Mouse (Mus musculus): Measurements from ENCODE around the gene E330021D16Rik. TPM values are rescaled to one million over a fixed set of nuclear protein-coding genes. Genes with fewer than 3 reads are reported as not detected.

The E330021D16Rik gene
- polyA plus RNA-seq, 1 experiment from 2014 or later: 1.4 TPM

GRCm38 (mm10) chr6:136363313-136363712 is 52.1 kb downstream of the E330021D16Rik start:
- WGBS: 90% methylated on average over 8 of the region's 8 CpGs
- Histone ChIP-seq H3K4me3 (replicated peaks) (no peak overlapping the region), H3K27me3 (no peaks in the 10 kb centered on the region), H3K9ac (no peak overlapping the region), H3K27ac (no peak overlapping the region), H3K4me1 (no peaks in the 10 kb centered on the region), H3K4me2 (no peak overlapping the region), H3K9me3 (replicated peaks) (no peaks in the 10 kb centered on the region), H3K36me3 (no peaks in the 10 kb centered on the region)
- no peak for ATAC-seq (replicated peaks; ENCODE audit: low FRiP score)

- H3K27ac ChIP-seq: no peak overlapping the region
- no peaks in the 10 kb centered on the region for H3K36me3 ChIP-seq
- no peak overlapping the region for H3K4me3 ChIP-seq (replicated peaks)
- H3K27me3 ChIP-seq: 0 out of 2 replicates have a peak, but pooled peaks cover under 1% of the 10 kb centered on the region
- WGBS: 59% methylated on average over 5 of the region's 5 CpGs
- no peak for ATAC-seq (replicated peaks; ENCODE audit: low FRiP score)
- H3K4me1 ChIP-seq: no peaks in the 10 kb centered on the region
- no peak overlapping the region for H3K4me2 ChIP-seq
- H3K9me3 ChIP-seq (replicated peaks): no peaks in the 10 kb centered on the region
- no peak overlapping the region for H3K9ac ChIP-seq
These were observed 56.9 kb downstream of the E330021D16Rik start for GRCm38 (mm10) chr6:136358471-136358870.

- Histone ChIP-seq H3K4me2 (0 out of 2 replicates have a peak overlapping the region, but pooled peaks have one; percentile 22), H3K4me1 (0 out of 2 replicates have a peak, but pooled peaks cover 2% of the 10 kb centered on the region), H3K27me3 (0 out of 2 replicates have a peak, but pooled peaks cover 3% of the 10 kb centered on the region), H3K27ac (no peak overlapping the region), H3K9me3 (replicated peaks) (no peaks in the 10 kb centered on the region), H3K4me3 (replicated peaks) (no peak overlapping the region), H3K36me3 (no peaks in the 10 kb centered on the region), H3K9ac (no peak overlapping the region)
- 35% methylated on average over 11 of the region's 11 CpGs for WGBS
- ATAC-seq (replicated peaks; ENCODE audit: low FRiP score): 0 out of 2 replicates have a peak, but pooled peaks have one; percentile 16
These were observed 61.8 kb downstream of the E330021D16Rik start for GRCm38 (mm10) chr6:136353399-136354184.

Other genes starting within 250 kb of the E330021D16Rik start
- 0.08 and 1.4 TPM in 2 replicates for gene Grin2b, start 242.1 kb downstream of the E330021D16Rik start, polyA plus RNA-seq (2015; fragmentation: Nextera tagmentation; extraction: Ambion mirVana)
- not detected in 2 replicates for gene Gm8994, start 88.0 kb downstream of the E330021D16Rik start, polyA plus RNA-seq (2015; fragmentation: Nextera tagmentation; extraction: Ambion mirVana)
- 43.1 and 44.2 TPM in 2 replicates for gene Atf7ip, start 90.6 kb upstream of the E330021D16Rik start, polyA plus RNA-seq (2015; fragmentation: Nextera tagmentation; extraction: Ambion mirVana)
- gene Plbd1, start 246.4 kb upstream of the E330021D16Rik start, polyA plus RNA-seq (2015; fragmentation: Nextera tagmentation; extraction: Ambion mirVana): 4.8 and 5.2 TPM in 2 replicates